Mouse (Mus musculus): ENCODE data around the gene Fam19a4. TPM values are rescaled to one million over a fixed set of nuclear protein-coding genes. Genes with fewer than 3 reads are reported as not detected.

The Fam19a4 gene
- 0.32 and 0.33 TPM in 2 replicates for polyA plus RNA-seq (2015; fragmentation: Nextera tagmentation; extraction: Ambion mirVana)

DNA sequence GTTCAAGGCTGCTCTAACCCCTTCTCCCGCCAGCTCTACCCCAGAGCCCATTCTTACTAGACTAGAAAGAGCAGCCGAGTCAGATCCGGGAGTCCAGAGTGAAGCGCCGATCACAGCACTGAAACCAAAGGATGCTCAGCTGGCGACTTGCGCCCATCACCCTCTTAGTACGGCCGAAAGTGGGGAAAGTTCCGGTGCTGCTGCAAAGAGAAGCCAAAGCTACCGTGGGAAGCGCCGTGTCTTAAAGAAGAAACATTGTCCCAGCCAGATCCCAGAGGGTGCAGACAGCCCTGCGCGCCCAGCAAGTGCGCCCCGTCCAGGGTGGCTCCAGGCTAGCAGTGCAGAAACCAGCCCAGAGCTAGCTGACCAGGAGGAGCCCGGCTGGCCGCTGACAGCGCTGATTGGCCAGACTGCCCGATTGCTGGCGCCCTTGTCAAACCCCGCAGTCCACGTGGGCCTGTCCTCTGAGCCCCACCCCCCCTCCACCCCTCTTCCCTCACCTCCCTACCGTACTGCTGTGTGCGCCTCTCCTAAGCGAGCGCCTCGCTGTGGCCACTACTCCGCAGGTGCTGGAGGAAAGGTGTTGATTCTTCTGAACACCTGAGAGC, at the start of gene Fam19a4:
Fam19a4 (minus strand) TSS at position 340 of the 608 bp plus-strand sequence.
- no peaks in the 10 kb centered on the region for H3K9me3 ChIP-seq
- peak; percentile 86 for ATAC-seq (ENCODE audit: borderline replicate concordance, extremely low read depth, low FRiP score, low TSS enrichment)
- peak within 1 kb of the TSS; percentile 77 for H3K4me2 ChIP-seq
- peaks cover 41% of the 10 kb centered on the region for H3K27me3 ChIP-seq
- H3K4me1 ChIP-seq = peaks cover 18% of the 10 kb centered on the region; the same call in 1 of the 2 replicates
- peak within 1 kb of the TSS; percentile 40 for H3K4me3 ChIP-seq
- no peaks in the 10 kb centered on the region for H3K36me3 ChIP-seq
- WGBS = under 1% methylated on average over 30 of the region's 30 CpGs
- no peak within 1 kb of the TSS for H3K27ac ChIP-seq
- 0 out of 2 replicates have a peak within 1 kb of the TSS, but pooled peaks have one; percentile 8 for H3K9ac ChIP-seq

- no peaks in the 10 kb centered on the region for H3K9me3 ChIP-seq
- peaks cover 2% of the 10 kb centered on the region; the same call in 1 of the 2 replicates for H3K27me3 ChIP-seq
- H3K9ac ChIP-seq = no peak overlapping the region
- peaks cover 1% of the 10 kb centered on the region; the same call in 1 of the 2 replicates for H3K36me3 ChIP-seq
- no peak overlapping the region for H3K4me2 ChIP-seq
- WGBS = 14% methylated on average over 2 of the region's 2 CpGs
- no peaks in the 10 kb centered on the region for H3K4me1 ChIP-seq
- no peak overlapping the region for H3K4me3 ChIP-seq
- ATAC-seq (ENCODE audit: borderline replicate concordance, extremely low read depth, low FRiP score, low TSS enrichment) = peak; percentile 70; the same call in 1 of the 2 replicates
- no peak overlapping the region for H3K27ac ChIP-seq
Observed at GRCm38 (mm10) chr6:97106777-97107176, 46.6 kb upstream of the Fam19a4 start.

GRCm38 (mm10) chr6:97106106-97106505, 45.9 kb upstream of the Fam19a4 start:
- no peak overlapping the region for H3K9ac ChIP-seq
- whole genome bisulfite sequencing = 59% methylated on average over 8 of the region's 8 CpGs
- H3K36me3 ChIP-seq = no peaks in the 10 kb centered on the region; the same call in 1 of the 2 replicates
- no peak overlapping the region for H3K4me3 ChIP-seq
- no peaks in the 10 kb centered on the region for H3K9me3 ChIP-seq
- H3K27ac ChIP-seq = no peak overlapping the region
- H3K4me1 ChIP-seq = no peaks in the 10 kb centered on the region
- no peak overlapping the region for H3K4me2 ChIP-seq
- peaks cover 8% of the 10 kb centered on the region; the same call in 1 of the 2 replicates for H3K27me3 ChIP-seq
- no peak for ATAC-seq (ENCODE audit: borderline replicate concordance, extremely low read depth, low FRiP score, low TSS enrichment)

GRCm38 (mm10) chr6:97104264-97104852, 44.1 kb upstream of the Fam19a4 start:
- Histone ChIP-seq H3K4me3 (no peak overlapping the region), H3K27me3 (peaks cover 8% of the 10 kb centered on the region; the same call in 1 of the 2 replicates), H3K9ac (no peak overlapping the region), H3K9me3 (no peaks in the 10 kb centered on the region), H3K4me1 (no peaks in the 10 kb centered on the region), H3K4me2 (no peak overlapping the region), H3K27ac (no peak overlapping the region), H3K36me3 (no peaks in the 10 kb centered on the region)
- ATAC-seq (ENCODE audit: borderline replicate concordance, extremely low read depth, low FRiP score, low TSS enrichment) = 0 out of 2 replicates have a peak, but pooled peaks have one; percentile 16
- WGBS = 74% methylated on average over 7 of the region's 7 CpGs

- no peaks in the 10 kb centered on the region for H3K9me3 ChIP-seq
- WGBS = 16% methylated on average over 15 of the region's 15 CpGs
- H3K9ac ChIP-seq = no peak overlapping the region
- no peak overlapping the region for H3K4me3 ChIP-seq
- peaks cover 8% of the 10 kb centered on the region; the same call in 1 of the 2 replicates for H3K27me3 ChIP-seq
- no peaks in the 10 kb centered on the region for H3K36me3 ChIP-seq
- ATAC-seq (ENCODE audit: borderline replicate concordance, extremely low read depth, low FRiP score, low TSS enrichment) = no peak
- H3K4me2 ChIP-seq = no peak overlapping the region
- no peaks in the 10 kb centered on the region for H3K4me1 ChIP-seq
- H3K27ac ChIP-seq = no peak overlapping the region
Observed at GRCm38 (mm10) chr6:97101958-97102702, 41.9 kb upstream of the Fam19a4 start.

DNA sequence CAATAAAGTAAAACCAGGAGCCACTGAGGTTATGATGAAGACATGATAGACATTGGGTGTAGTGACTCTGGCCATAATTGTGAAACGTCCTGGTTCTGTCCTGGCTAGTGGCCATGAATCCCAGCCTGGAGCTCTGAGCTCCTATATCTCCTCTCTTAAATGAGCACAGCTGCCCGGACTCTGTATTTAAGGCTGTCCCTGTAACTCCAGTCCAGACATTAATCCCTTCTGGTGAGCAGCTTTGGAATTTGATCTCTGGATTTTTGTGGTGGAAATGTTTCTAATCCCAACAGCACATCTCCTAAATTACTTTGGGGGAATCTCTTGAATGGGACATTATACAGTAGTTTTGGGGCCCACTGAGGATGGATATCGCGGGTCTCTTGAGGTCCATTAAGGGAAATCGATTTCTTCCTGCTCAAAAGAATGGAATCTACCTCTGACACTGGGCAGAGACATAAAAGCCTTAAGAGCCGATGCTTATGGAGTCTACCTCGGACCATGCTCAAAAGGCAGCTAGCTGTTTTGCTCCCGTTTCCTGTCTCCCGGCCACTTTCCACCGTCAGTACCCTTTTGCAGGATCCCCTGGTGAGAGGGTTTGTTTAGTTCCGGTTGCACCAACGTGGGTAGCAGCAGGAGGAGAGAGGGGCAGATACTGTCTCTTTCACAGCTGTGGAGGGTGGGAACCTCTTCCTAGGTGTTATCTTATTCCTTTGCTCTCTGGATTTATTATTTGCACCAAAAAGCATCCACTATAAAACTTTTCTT, 41.2 kb upstream of the Fam19a4 start:
- Histone ChIP-seq H3K36me3 (no peaks in the 10 kb centered on the region), H3K9me3 (no peaks in the 10 kb centered on the region), H3K4me2 (no peak overlapping the region), H3K27me3 (peaks cover 8% of the 10 kb centered on the region; the same call in 1 of the 2 replicates), H3K27ac (no peak overlapping the region), H3K4me3 (no peak overlapping the region), H3K9ac (no peak overlapping the region), H3K4me1 (no peaks in the 10 kb centered on the region)
- ATAC-seq (ENCODE audit: borderline replicate concordance, extremely low read depth, low FRiP score, low TSS enrichment) = no peak
- 21% methylated on average over 12 of the region's 12 CpGs for WGBS

- H3K4me2 ChIP-seq = no peak overlapping the region
- H3K4me1 ChIP-seq = no peaks in the 10 kb centered on the region
- WGBS = 66% methylated on average over 2 of the region's 2 CpGs
- no peak overlapping the region for H3K4me3 ChIP-seq
- ATAC-seq (ENCODE audit: borderline replicate concordance, extremely low read depth, low FRiP score, low TSS enrichment) = no peak
- H3K27me3 ChIP-seq = no peaks in the 10 kb centered on the region
- H3K36me3 ChIP-seq = no peaks in the 10 kb centered on the region
- H3K9me3 ChIP-seq = no peaks in the 10 kb centered on the region
- H3K27ac ChIP-seq = no peak overlapping the region
- no peak overlapping the region for H3K9ac ChIP-seq
Observed at GRCm38 (mm10) chr6:97082336-97082735, 22.1 kb upstream of the Fam19a4 start.

DNA sequence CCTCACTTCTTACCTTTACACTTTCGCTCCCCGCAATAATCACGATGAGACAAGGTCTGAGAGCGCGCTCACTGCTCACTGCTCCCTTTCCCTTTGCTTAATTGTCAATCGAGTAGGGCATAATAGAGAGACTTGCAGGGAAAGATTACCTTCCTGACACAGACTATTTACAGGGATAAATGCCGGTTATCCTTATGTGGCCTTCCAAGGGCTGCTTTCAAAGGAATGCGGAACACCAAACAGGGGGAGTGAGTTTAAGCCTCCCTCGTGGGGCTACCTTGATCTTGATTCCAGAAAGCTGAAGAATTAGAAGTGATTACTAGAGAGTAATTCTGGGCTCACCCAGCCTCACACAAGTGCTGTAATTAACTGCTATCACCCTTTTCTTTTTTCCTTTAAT, 19.8 kb upstream of the Fam19a4 start:
- H3K4me1 ChIP-seq = no peaks in the 10 kb centered on the region
- WGBS = 60% methylated on average over 9 of the region's 9 CpGs
- no peaks in the 10 kb centered on the region for H3K36me3 ChIP-seq
- H3K9ac ChIP-seq = no peak overlapping the region
- ATAC-seq (ENCODE audit: borderline replicate concordance, extremely low read depth, low FRiP score, low TSS enrichment) = no peak
- H3K27ac ChIP-seq = no peak overlapping the region
- no peaks in the 10 kb centered on the region for H3K27me3 ChIP-seq
- H3K4me3 ChIP-seq = no peak overlapping the region
- H3K4me2 ChIP-seq = no peak overlapping the region
- no peaks in the 10 kb centered on the region for H3K9me3 ChIP-seq

DNA sequence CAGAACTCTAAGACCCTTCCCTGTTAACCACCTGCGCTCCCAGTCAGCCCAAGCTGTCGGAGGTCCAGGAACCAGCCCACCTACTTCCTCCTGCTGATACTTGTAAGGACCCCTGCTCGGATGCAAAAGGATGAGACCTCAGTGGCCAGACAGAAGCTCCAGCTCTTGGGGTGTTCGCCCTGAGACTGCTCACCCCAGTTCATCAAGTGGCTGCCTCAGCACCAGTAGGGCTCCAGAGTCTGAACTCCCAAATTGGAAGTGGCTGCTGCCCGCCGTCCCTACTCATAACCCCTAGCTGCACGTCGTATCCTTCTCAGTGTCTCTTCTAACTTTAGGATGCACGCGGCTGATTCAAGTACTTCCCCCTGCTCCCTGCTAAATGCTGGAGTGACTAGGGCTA, 614 bp downstream of the Fam19a4 start:
- Histone ChIP-seq H3K4me2 (peak overlapping the region; percentile 77), H3K4me3 (peak overlapping the region; percentile 40), H3K9me3 (no peaks in the 10 kb centered on the region), H3K9ac (0 out of 2 replicates have a peak overlapping the region, but pooled peaks have one; percentile 8), H3K27me3 (peaks cover 41% of the 10 kb centered on the region), H3K4me1 (peaks cover 18% of the 10 kb centered on the region; the same call in 1 of the 2 replicates), H3K27ac (no peak overlapping the region), H3K36me3 (no peaks in the 10 kb centered on the region)
- 3% methylated on average over 10 of the region's 10 CpGs for WGBS
- no peak for ATAC-seq (ENCODE audit: borderline replicate concordance, extremely low read depth, low FRiP score, low TSS enrichment)

DNA sequence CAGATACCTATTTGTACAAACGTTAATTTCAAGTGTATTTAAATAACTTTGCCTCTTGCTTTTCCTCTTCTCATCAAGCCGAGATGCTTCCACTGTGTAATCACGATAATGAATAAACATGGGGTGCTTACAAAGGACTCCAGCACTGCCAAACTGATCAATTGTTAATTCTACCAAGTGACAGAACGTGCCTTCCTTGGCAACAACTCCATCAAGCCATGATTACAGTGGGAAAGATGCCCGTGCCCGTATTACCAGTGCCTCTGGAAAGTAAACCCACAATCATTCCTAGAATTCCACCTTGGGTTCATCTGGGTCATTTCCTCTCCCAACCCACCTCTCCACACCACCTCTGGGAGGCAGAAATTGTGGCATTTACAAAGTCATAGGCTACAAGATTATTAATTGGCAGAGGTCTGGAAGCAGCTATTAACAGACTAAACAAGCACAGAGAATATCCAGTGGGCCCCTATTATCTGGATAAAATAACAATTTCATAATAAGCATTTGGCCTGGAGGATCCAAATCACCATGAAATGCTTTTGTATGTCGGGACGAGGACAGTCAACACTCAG, 7.9 kb downstream of the Fam19a4 start:
- H3K4me3 ChIP-seq = no peak overlapping the region
- no peaks in the 10 kb centered on the region for H3K4me1 ChIP-seq
- H3K27me3 ChIP-seq = peaks cover under 1% of the 10 kb centered on the region; the same call in 1 of the 2 replicates
- no peak overlapping the region for H3K27ac ChIP-seq
- 47% methylated on average over 8 of the region's 8 CpGs for WGBS
- H3K9ac ChIP-seq = no peak overlapping the region
- H3K9me3 ChIP-seq = no peaks in the 10 kb centered on the region
- no peaks in the 10 kb centered on the region for H3K36me3 ChIP-seq
- H3K4me2 ChIP-seq = no peak overlapping the region
- no peak for ATAC-seq (ENCODE audit: borderline replicate concordance, extremely low read depth, low FRiP score, low TSS enrichment)

DNA sequence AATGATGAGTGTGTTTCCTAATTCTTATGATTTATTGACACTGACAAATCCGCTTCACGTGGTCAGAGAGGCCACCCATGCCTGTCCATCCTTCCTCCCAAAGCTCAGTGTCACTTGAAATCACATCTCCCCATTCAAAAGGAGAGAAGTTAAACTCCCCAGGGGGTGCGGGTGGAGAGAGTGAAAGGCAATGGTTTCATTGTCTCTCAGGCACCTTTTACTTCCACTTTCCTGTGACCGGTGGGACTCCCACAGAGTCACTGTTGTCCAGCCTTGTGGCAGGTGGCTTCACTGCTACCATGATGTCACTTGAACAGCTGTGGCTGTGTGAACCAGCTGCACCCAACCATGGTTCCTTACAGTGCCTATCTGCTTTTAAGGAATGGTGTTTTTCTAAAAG, 11.8 kb downstream of the Fam19a4 start:
- 38% methylated on average over 4 of the region's 4 CpGs for WGBS
- H3K27ac ChIP-seq = no peak overlapping the region
- ATAC-seq (ENCODE audit: borderline replicate concordance, extremely low read depth, low FRiP score, low TSS enrichment) = no peak

More for the DNA sequence above, 11.8 kb downstream of the Fam19a4 start:
- Histone ChIP-seq H3K9me3 (no peaks in the 10 kb centered on the region), H3K4me1 (peaks cover 8% of the 10 kb centered on the region; the same call in 1 of the 2 replicates), H3K4me3 (no peak overlapping the region), H3K36me3 (no peaks in the 10 kb centered on the region), H3K4me2 (no peak overlapping the region), H3K27me3 (no peaks in the 10 kb centered on the region), H3K9ac (no peak overlapping the region)
